Mouse (Mus musculus) WW6 (cell line): ENCODE results near the gene 4930467E23Rik.
"Not testable (repeated sequence)": the region's sequence is repeated elsewhere in the genome, so short reads cannot be mapped to it uniquely, and the experiment has no call there.

Source experiments
- DNase-seq: peaks from one replicate; pipeline ENCODE4 v3.0.0-alpha.2; 2013; ENCODE audit warnings: low read depth, low spot score

The 4930467E23Rik gene

GRCm38 (mm10) chr8:19729276-19729675 lies at the start of gene 4930467E23Rik:
TSS of gene 4930467E23Rik (plus strand) at chr8:19729576.
- DNase-seq = not testable (repeated sequence)

GRCm38 (mm10) chr8:19682311-19682710 lies 47.1 kb upstream of the 4930467E23Rik start:
- DNase-seq = not testable (repeated sequence)

DNA sequence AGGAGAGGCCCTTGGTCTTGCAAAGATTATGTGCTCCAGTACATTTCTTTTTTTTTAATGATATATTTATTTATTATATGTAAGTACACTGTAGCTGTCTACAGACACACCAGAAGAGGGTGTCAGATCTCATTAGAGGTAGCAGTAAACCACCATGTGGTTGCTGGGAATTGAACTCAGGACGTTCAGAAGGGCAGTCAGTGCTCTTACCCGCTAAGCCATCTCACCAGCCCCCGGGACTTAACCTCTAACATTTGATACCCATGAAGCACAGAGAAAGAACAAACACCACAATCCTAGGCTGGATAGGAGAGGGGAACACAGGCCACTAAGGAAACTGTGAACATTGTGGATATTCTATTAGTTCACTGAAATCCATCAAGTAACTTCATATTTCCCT lies 43.9 kb upstream of the 4930467E23Rik start:
- not testable (repeated sequence) for DNase-seq

- not testable (repeated sequence) for DNase-seq
Measured at GRCm38 (mm10) chr8:19688802-19689525, 40.4 kb upstream of the 4930467E23Rik start.

DNA sequence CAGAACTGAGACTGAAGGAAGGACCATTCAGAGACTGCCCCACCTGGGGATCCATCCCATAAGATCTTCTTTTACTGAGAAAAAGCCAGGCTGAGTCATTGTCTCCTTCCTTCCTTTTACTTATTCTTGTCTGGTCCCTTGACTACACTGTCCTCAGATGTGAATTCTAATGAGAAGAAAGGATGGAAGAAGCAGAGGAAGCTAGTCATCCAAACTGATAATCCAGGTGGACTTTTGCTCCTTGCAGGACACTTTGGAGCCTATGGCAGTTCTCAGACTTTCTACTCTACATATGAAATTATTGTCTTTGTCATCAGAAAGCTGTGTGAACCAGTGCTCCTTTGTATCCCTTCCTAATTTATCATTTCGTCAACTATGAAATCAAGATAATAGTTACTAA lies 39.6 kb upstream of the 4930467E23Rik start:
- DNase-seq = not testable (repeated sequence)

DNA sequence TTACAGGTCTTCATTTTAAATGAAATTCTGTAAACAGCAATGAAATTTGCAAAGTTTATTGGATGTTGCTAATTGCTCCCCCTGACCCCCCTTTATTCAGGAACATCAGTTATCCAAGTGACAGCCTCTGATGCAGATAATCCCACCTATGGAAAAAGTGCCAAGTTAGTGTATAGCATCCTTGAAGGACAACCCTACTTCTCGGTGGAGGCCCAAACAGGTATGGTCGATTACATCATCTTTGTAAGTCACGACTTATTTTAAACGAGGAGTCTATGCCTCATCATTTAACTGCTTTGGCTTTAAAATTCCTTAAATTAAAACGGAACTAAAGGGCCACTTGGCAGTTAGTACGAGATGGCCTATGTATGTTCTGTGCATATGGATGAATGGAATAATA lies 38.0 kb upstream of the 4930467E23Rik start:
- DNase-seq = not testable (repeated sequence)

GRCm38 (mm10) chr8:19697497-19698077 lies 31.8 kb upstream of the 4930467E23Rik start:
- not testable (repeated sequence) for DNase-seq

- not testable (repeated sequence) for DNase-seq
Measured at GRCm38 (mm10) chr8:19698123-19698522, 31.3 kb upstream of the 4930467E23Rik start.

- not testable (repeated sequence) for DNase-seq
Measured at GRCm38 (mm10) chr8:19698722-19699121, 30.7 kb upstream of the 4930467E23Rik start.

DNA sequence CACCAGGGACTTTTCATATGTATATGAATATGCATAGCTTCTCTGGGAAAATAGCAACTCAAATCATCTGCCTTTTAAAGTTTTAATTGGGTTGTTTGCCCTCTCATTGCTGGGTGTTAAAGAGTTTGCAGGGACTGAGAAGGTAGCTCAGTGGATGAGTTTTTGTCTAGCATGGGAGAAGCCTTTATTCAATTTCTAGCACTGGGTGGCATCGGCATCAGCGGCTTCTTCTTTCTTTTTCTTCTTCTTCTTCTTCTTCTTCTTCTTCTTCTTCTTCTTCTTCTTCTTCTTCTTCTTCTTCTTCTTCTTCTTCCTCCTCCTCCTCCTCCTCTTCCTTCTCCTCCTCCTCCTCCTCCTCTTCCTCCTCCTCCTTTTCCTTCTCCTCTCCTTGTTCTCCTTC lies 28.1 kb upstream of the 4930467E23Rik start:
- not testable (repeated sequence) for DNase-seq

- DNase-seq = not testable (repeated sequence)
Measured at GRCm38 (mm10) chr8:19702276-19702675, 27.1 kb upstream of the 4930467E23Rik start.

- peak; percentile 96 for DNase-seq
Measured at GRCm38 (mm10) chr8:19702972-19703709, 26.2 kb upstream of the 4930467E23Rik start.

DNA sequence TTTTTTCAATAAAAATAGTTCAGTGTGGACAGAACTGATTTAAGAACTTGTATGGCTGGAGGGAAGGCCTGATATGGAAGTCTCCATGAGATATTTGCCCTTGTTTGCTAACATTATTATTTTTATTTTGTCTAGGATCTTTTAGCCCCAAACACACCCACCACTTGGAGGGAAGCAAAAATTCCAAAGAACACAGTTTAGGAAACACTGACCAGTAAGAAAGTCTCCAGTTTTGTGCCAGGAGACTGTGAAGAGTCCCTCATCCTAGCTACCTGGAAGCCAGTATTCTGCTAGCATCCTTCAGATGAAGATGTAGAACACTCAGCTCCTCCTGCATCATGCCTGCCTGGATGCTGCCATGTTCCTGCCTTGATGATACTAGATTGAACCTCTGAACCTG lies 25.5 kb upstream of the 4930467E23Rik start:
- DNase-seq = not testable (repeated sequence)

- not testable (repeated sequence) for DNase-seq
Measured at GRCm38 (mm10) chr8:19704441-19705215, 24.7 kb upstream of the 4930467E23Rik start.

DNA sequence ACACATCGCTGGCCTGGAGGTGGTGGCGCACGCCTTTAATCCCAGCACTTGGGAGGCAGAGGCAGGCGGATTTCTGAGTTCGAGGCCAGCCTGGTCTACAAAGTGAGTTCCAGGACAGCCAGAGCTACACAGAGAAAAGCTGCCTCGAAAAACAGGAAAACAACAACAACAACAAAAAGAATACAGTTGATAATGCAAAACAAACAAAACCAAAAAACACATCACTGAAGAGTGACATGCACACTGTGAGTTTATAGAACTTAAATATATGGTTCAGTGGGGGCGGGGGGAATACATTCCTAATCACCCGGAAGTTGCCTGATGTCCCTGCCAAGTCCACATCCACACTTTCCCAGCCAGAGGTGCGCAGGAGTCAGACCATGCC lies 24.2 kb upstream of the 4930467E23Rik start:
- DNase-seq = not testable (repeated sequence)

DNA sequence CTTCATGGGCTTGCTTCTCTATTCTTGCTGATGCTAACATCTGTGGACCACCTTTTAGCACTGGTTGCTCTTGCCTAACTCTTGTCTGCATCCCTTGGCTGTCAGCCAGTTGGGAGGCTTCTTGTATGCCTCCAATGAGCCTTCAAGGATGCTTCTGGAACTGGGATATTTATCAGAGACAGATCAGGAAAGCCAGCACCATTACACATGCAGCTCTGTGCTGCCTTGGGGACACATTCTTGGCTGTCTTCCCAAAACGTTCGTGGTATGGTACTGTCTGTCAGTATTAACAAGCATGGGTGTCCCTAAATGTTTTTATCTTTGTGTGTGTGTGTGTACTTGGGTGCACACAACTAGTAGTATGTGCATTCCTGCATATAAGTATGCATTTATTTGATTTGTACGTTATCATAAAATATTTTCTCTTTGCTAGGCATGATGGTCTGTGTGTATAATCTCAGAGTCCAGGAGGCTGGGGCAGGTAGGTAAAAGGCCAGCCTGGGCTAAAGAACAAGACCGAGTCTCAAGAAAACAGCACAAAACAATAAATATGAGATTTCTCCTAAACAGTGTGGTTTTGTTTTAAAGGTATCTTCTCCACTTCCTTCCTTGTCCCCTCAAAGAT lies 23.2 kb upstream of the 4930467E23Rik start:
- DNase-seq = not testable (repeated sequence)

DNA sequence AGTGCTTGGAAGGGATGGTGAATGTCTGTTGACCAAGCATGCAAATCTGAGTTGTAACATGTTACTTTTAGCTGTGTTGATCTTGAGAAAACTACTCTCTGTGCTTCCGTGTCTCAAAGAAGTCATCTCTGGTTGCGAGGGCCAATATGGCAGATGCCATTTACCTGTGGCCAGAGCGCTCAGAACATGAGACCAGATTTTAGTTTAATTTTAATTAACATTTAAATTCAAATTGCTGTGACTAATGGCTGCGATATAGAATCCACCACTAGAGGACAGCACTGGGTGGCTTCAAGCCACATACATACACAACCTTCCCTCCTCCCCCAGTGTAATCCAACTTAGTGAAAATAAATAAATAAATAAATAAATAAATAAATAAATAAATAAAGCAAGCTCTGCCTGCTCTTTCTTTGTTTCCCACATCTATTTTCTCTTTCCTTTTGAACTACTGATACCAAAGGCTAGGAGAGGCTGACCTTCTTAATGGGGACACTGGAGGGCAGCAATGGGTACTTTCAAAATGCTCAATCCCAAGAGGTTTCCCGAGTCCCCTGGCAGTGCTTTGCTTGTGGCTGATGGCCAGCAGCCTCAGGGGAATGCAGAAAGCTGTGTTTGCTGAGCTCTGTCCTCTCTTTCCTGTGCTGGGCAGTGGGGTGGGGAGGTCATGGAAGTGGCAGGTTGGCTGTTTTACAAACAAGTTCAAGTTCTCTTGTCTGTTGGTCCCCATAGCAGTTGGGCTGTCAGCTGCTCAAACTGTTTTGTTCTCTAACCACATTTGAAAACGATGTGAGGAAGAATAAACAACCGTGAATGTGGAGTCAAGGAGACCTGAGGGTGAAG lies 22.2 kb upstream of the 4930467E23Rik start:
- DNase-seq = not testable (repeated sequence)

GRCm38 (mm10) chr8:19707761-19708443 lies 21.5 kb upstream of the 4930467E23Rik start:
- not testable (repeated sequence) for DNase-seq

GRCm38 (mm10) chr8:19708976-19709375 lies 20.4 kb upstream of the 4930467E23Rik start:
- DNase-seq = not testable (repeated sequence)
